Mouse (Mus musculus) limb, embryonic 12.5 days (tissue): Measurements from ENCODE around the gene Nynrin. TPM values are rescaled to one million over a fixed set of nuclear protein-coding genes. Genes with fewer than 3 reads are reported as not detected.

Experiments
- ATAC-seq: fragments of 200-750 bp; cut with Nextera tagmentation; 2 replicates; pipeline ENCODE4 v1.8.0; 2017; ENCODE audit warnings: low read depth, moderate TSS enrichment; ENCODE audit not compliant: insufficient number of reproducible peaks, insufficient read depth, low FRiP score, low TSS enrichment
- H3K27ac ChIP-seq: fragments of 300-500 bp; sonication (generic); 2 replicates; pipeline ENCODE4 v1.5.1; 2016; ENCODE audit warnings: mild to moderate bottlenecking, moderate library complexity
- H3K27me3 ChIP-seq: fragments of 300-500 bp; sonication (generic); 2 replicates; pipeline ENCODE4 v1.6.1; 2016; ENCODE audit warnings: mild to moderate bottlenecking, moderate library complexity
- H3K36me3 ChIP-seq: fragments of 300-500 bp; sonication (generic); 2 replicates; pipeline ENCODE4 v1.6.1; 2016; ENCODE audit warnings: mild to moderate bottlenecking, moderate library complexity
- H3K4me1 ChIP-seq: fragments of 300-500 bp; sonication (generic); replicated peaks from 2 replicates; pipeline ENCODE4 v1.6.1; 2016
- H3K4me2 ChIP-seq: fragments of 300-500 bp; sonication (generic); 2 replicates; pipeline ENCODE4 v1.6.1; 2016; ENCODE audit warnings: mild to moderate bottlenecking, moderate library complexity
- H3K4me3 ChIP-seq: fragments of 300-500 bp; sonication (generic); replicated peaks from 2 replicates; pipeline ENCODE4 v1.5.1; 2016; ENCODE audit warnings: mild to moderate bottlenecking
- H3K9ac ChIP-seq: fragments of 300-500 bp; sonication (generic); replicated peaks from 2 replicates; pipeline ENCODE4 v1.6.1; 2016; ENCODE audit warnings: mild to moderate bottlenecking, moderate library complexity
- H3K9me3 ChIP-seq: fragments of 300-500 bp; sonication (generic); 2 replicates; pipeline ENCODE4 v1.6.1; 2016; ENCODE audit warnings: mild to moderate bottlenecking, moderate library complexity
- WGBS: fragments of 180-500 bp; shearing (Covaris S2); methylation state at CpG from one replicate; pipeline ENCODE4 v1.1.7; 2016; 5-methylcytosine and 5-hydroxymethylcytosine counted together
- polyA plus RNA-seq: library from polyadenylated mRNA; unstranded; fragments of >200 nt; fragmentation: Nextera tagmentation; extraction: Ambion mirVana; gene quantifications from 2 replicates; pipeline ENCODE4 v1.2.1, GENCODE M21; 2016

The Nynrin gene
- polyA plus RNA-seq, 1 experiment from 2014 or later: 38.9 TPM

DNA sequence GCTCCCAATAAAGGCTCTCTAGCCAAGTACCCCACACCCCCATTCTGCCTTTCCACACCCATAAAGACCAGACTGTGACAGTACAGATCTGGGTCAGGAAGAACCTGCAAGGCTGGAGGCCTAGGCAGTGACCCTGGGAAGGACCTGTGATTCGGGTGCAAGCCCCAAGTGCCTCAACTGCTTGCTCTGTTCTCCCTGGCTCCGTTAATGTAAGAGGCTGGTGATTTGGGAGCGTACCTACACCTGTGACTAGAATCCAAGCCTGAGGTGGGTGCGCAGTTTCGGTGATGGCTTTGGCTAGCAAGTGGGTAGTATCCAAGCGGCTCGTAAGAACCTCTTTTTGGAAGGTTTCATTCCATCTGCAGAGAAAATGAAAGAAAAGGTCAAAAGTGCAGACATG, 45.1 kb downstream of the Nynrin start:
- peaks cover 44% of the 10 kb centered on the region for H3K36me3 ChIP-seq
- peak overlapping the region; percentile 93; the same call in 1 of the 2 replicates for H3K27ac ChIP-seq
- H3K4me1 ChIP-seq: peaks cover 22% of the 10 kb centered on the region
- no peaks in the 10 kb centered on the region for H3K27me3 ChIP-seq
- WGBS: 88% methylated on average over 7 of the region's 7 CpGs
- no peak for ATAC-seq
- no peaks in the 10 kb centered on the region for H3K9me3 ChIP-seq
- H3K4me3 ChIP-seq: peak overlapping the region; percentile 56
- H3K4me2 ChIP-seq: peak overlapping the region; percentile 90
- H3K9ac ChIP-seq: peak overlapping the region; percentile 82; the same call in 1 of the 2 replicates

DNA sequence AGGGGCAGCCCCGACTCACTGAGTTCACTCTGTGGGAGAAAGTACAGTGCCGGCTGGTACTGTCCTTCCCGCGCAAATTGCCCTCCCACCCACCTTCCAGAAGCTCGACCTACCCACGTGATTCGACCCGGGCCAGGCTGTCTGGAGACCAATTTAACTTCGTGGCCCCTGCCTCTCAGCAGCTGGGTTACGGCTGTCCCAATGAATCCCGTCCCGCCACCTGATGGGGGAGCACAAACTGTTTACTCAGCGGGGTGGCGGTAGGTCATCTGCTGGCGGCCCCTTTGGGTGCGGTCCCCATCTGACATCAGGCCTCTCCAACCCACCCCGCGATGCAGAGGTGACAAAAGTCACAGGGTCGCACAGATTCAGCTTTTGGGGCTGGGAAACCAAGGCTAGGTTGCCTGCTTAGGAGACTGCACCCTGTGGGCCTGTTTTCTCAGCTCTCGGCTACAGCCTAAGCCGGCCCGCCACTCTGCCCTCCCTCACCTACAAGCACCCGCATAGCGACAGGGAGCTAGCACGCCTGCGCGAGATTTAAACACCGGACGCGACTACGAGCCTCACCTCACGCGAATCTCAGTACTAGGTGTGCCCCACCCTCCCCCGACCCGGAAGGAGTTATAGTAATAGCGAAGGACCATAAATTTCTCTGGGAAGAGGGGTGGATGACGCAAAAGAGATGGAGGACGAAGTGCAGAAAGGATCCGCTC, 46.0 kb downstream of the Nynrin start, which contains the start of gene Sdr39u1:
Gene Sdr39u1 (minus strand): TSS at position 593 of the 713 bp plus-strand sequence.
- Histone ChIP-seq H3K27me3 (no peaks in the 10 kb centered on the region), H3K9ac (peak within 1 kb of the TSS; percentile 82), H3K27ac (peak within 1 kb of the TSS; percentile 93), H3K4me1 (peaks cover 22% of the 10 kb centered on the region), H3K9me3 (no peaks in the 10 kb centered on the region), H3K36me3 (peaks cover 35% of the 10 kb centered on the region), H3K4me3 (peak within 1 kb of the TSS; percentile 56), H3K4me2 (peak within 1 kb of the TSS; percentile 90)
- under 1% methylated on average over 39 of the region's 39 CpGs for WGBS
- ATAC-seq: peak; percentile 90

DNA sequence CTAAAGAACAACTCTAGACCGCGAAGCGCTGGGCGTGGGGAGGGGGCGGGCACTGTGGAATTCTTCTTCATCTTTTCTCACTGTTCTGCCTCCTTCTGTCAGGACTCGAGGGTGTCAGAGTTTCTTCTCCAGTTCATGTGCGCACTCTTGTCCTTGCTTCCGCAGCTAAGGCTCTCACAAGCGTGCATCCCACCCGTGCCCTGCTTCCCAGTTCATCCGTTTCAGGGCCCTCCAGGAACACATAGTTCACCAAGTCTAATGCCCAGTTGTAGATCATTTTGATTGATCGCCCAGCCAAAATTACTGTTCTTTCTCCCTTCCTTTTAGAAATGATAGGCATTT, 46.6 kb downstream of the Nynrin start:
- WGBS: 7% methylated on average over 12 of the region's 12 CpGs
- 0 out of 2 replicates have a peak, but pooled peaks have one; percentile 11 for ATAC-seq

DNA sequence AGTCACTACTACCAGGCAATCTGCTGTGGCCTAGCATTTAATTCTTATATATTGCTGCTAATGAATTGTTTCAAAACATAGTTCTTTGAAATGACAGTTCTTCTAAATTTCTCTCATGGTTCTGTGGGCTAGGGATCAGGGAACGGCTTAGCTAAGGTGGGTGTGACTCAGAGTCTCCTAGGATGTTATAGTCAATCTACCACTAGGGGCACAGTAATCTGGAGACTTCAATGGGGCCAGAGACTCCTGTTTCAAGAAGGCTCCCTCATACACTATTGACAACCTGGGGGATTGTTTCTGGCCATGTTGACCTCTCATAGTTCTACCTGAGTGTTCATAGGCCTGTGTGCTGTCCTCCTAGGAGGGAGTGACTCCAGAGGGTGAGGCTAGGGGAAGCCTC, 51.7 kb downstream of the Nynrin start:
- Histone ChIP-seq H3K4me2 (no peak overlapping the region), H3K4me1 (peaks cover 7% of the 10 kb centered on the region), H3K27me3 (no peaks in the 10 kb centered on the region; the same call in 1 of the 2 replicates), H3K9me3 (no peaks in the 10 kb centered on the region), H3K36me3 (no peaks in the 10 kb centered on the region), H3K9ac (no peak overlapping the region), H3K4me3 (no peak overlapping the region), H3K27ac (no peak overlapping the region)
- 33% methylated on average over 1 of the region's 1 CpGs for WGBS
- ATAC-seq: no peak

More for the DNA sequence above, 46.6 kb downstream of the Nynrin start:
- Histone ChIP-seq H3K27me3 (no peaks in the 10 kb centered on the region), H3K27ac (peak overlapping the region; percentile 93), H3K4me2 (peak overlapping the region; percentile 90), H3K9me3 (no peaks in the 10 kb centered on the region), H3K4me3 (peak overlapping the region; percentile 56), H3K9ac (peak overlapping the region; percentile 82), H3K4me1 (peaks cover 22% of the 10 kb centered on the region), H3K36me3 (peaks cover 30% of the 10 kb centered on the region)

DNA sequence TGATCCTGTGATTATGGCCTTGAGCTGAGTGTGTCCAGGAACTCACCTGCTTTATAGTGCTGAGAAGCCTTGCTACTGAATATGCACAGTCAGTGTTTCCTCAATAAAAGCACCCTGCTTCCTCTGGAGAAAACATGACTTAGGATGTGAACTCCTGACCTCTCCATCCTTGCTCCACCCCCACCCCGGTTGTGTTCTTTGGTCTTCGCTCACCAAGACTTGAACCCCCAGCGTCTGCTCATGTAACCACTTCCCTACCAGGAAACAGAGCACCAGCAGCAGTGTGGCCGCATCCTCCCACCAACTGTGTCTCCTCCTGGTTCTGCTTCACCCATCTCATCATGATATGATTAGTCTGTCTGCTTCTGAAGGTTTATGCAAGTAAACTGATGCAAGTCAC, 59.6 kb downstream of the Nynrin start:
- WGBS: 23% methylated on average over 4 of the region's 4 CpGs
- ATAC-seq: no peak
- no peaks in the 10 kb centered on the region for H3K27me3 ChIP-seq

DNA sequence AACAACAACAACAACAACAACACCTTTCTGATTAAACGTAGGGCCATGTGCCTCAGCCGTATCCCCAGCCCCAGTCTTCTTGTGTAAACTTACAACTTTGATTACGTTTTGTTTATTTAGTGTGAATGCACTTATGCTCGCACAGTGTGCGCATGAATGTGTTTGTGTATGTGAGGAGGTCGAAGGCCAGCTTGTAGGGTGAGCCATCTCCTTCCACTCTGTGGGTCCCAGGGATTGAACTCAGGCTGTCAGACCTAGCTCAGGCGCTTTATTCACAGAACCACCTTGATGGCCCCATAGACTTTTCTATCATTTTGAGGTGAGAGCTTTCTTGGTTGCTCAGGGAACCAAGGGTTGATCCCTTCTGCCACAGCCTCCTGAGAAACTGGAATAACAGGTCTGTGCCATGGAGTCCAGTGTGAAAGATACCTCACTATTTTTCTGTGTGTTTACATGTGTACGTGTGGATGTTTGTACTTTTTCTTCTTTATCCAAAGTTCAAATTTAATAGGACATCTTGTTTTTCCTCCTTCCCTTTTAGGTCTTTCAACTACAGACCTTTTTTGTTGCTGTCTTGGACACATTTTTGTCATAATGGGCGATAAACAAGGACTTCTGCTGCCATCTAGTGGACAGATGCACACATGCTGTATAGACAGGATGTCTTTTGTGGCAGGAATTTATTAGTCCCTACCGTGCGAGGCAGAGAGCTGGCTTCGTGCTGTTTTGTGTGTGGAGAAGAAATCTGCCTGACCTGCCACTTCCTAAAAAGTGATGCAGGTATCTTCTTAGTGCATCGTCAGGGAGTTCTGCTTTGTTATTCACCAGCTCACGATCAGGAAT, 64.7 kb downstream of the Nynrin start:
- WGBS: 40% methylated on average over 14 of the region's 14 CpGs
- H3K27ac ChIP-seq: no peak overlapping the region

More for the DNA sequence above, 59.6 kb downstream of the Nynrin start:
- Histone ChIP-seq H3K4me3 (no peak overlapping the region), H3K4me1 (peaks cover 2% of the 10 kb centered on the region; the same call in 1 of the 2 replicates), H3K27ac (no peak overlapping the region), H3K9me3 (no peaks in the 10 kb centered on the region), H3K36me3 (no peaks in the 10 kb centered on the region), H3K4me2 (no peak overlapping the region), H3K9ac (no peak overlapping the region)

DNA sequence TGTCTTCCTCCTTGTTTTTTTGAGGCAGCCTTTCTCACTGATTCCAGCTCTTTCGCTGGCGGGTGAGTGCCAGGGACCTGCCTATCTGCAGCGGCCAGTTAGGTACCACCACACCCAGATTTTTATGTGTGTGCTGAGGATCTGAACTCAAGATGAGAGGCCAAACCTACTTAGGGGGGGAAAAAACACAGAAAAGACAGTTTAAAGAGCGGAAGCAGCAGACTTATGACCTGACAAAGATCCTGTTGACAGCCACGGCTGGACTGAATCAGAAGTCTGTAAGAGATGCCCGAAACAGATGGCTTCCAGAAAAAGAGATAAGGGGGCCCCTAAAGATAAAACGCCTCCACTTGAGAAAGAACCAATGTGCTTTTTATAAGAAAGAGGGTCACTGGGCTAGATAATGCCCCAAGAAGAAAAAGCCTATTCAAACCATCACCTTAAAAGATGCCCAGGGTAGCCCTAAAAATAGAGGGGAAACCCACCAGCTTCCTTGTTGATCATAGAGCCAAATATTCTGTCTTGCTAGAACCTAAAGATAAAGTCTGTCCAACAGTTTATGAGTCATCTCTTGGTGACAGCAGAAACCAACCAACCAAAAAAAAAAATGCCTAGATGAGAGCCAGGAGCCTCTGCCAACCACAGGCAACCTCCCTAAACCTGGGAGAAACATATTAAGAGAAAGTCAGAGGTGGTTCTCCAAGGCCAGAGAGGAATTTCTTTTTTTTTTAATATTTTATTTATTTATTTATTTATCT, 68.8 kb downstream of the Nynrin start:
- no peak overlapping the region for H3K9ac ChIP-seq
- no peaks in the 10 kb centered on the region for H3K27me3 ChIP-seq
- no peaks in the 10 kb centered on the region for H3K36me3 ChIP-seq
- 24% methylated on average over 7 of the region's 7 CpGs for WGBS
- no peaks in the 10 kb centered on the region for H3K9me3 ChIP-seq
- H3K4me1 ChIP-seq: no peaks in the 10 kb centered on the region
- no peak overlapping the region for H3K27ac ChIP-seq
- ATAC-seq: no peak
- no peak overlapping the region for H3K4me2 ChIP-seq
- no peak overlapping the region for H3K4me3 ChIP-seq

More for the DNA sequence above, 64.7 kb downstream of the Nynrin start:
- no peaks in the 10 kb centered on the region for H3K27me3 ChIP-seq
- ATAC-seq: peak; percentile 71; the same call in 1 of the 2 replicates
- H3K4me3 ChIP-seq: no peak overlapping the region
- peak overlapping the region; percentile 35 for H3K4me2 ChIP-seq
- H3K36me3 ChIP-seq: no peaks in the 10 kb centered on the region
- no peaks in the 10 kb centered on the region for H3K9me3 ChIP-seq
- H3K9ac ChIP-seq: no peak overlapping the region
- peaks cover under 1% of the 10 kb centered on the region; the same call in 1 of the 2 replicates for H3K4me1 ChIP-seq

Other genes with a start within 250 kb of the Nynrin start
- gene Rec8, start 236.0 kb upstream of the Nynrin start, polyA plus RNA-seq: 10.0 and 12.2 TPM in 2 replicates
- 78.9 and 100 TPM in 2 replicates for gene Ipo4, start 218.1 kb upstream of the Nynrin start, polyA plus RNA-seq
- 2.7 and 3.1 TPM in 2 replicates for gene Gm49378, start 216.1 kb upstream of the Nynrin start, polyA plus RNA-seq
- 96.1 and 96.7 TPM in 2 replicates for gene Tm9sf1, start 210.2 kb upstream of the Nynrin start, polyA plus RNA-seq
- 0.70 and 1.0 TPM in 2 replicates for gene Tssk4, start 203.8 kb upstream of the Nynrin start, polyA plus RNA-seq
- gene Mdp1, start 193.5 kb upstream of the Nynrin start, polyA plus RNA-seq: 63.0 and 68.8 TPM in 2 replicates
- 67.6 and 74.2 TPM in 2 replicates for gene Gmpr2, start 182.1 kb upstream of the Nynrin start, polyA plus RNA-seq
- 594 and 653 TPM in 2 replicates for gene Nedd8, start 181.9 kb upstream of the Nynrin start, polyA plus RNA-seq
- gene Tinf2, start 172.2 kb upstream of the Nynrin start, polyA plus RNA-seq: 57.1 and 58.3 TPM in 2 replicates
- gene Tgm1, start 140.1 kb upstream of the Nynrin start, polyA plus RNA-seq: 2.0 and 2.7 TPM in 2 replicates
- gene Rabggta, start 131.7 kb upstream of the Nynrin start, polyA plus RNA-seq: 27.3 and 29.0 TPM in 2 replicates
- 72.5 and 82.6 TPM in 2 replicates for gene Dhrs1, start 108.3 kb upstream of the Nynrin start, polyA plus RNA-seq
- gene Nop9, start 108.3 kb upstream of the Nynrin start, polyA plus RNA-seq: 52.0 and 53.0 TPM in 2 replicates
- 0.60 TPM in 1 of 2 replicates, not detected in the other for gene Cideb, start 95.6 kb upstream of the Nynrin start, polyA plus RNA-seq
- gene Ltb4r2, start 92.6 kb upstream of the Nynrin start, polyA plus RNA-seq: 0.58 and 0.73 TPM in 2 replicates
- gene Ltb4r1, start 88.0 kb upstream of the Nynrin start, polyA plus RNA-seq: 0.26 and 0.68 TPM in 2 replicates
- 17.7 and 19.9 TPM in 2 replicates for gene Adcy4, start 69.9 kb upstream of the Nynrin start, polyA plus RNA-seq
- 25.2 and 36.4 TPM in 2 replicates for gene Ripk3, start 65.1 kb upstream of the Nynrin start, polyA plus RNA-seq
- 147 and 151 TPM in 2 replicates for gene Nfatc4, start 30.9 kb upstream of the Nynrin start, polyA plus RNA-seq
- 0.20 and 0.21 TPM in 2 replicates for gene Cbln3, start 30.4 kb downstream of the Nynrin start, polyA plus RNA-seq
- gene Khnyn, start 30.9 kb downstream of the Nynrin start, polyA plus RNA-seq: 36.9 and 38.8 TPM in 2 replicates
- gene Sdr39u1, start 46.3 kb downstream of the Nynrin start, polyA plus RNA-seq: 81.7 and 86.3 TPM in 2 replicates
- gene Cma1, start 90.7 kb downstream of the Nynrin start, polyA plus RNA-seq: 0.20 and 0.45 TPM in 2 replicates
- gene Cma2, start 97.0 kb downstream of the Nynrin start, polyA plus RNA-seq: not detected in 2 replicates
- gene Mcpt1, start 164.0 kb downstream of the Nynrin start, polyA plus RNA-seq: not detected in 2 replicates
- not detected in 2 replicates for gene Mcpt9, start 176.5 kb downstream of the Nynrin start, polyA plus RNA-seq
- gene Mcpt2, start 188.0 kb downstream of the Nynrin start, polyA plus RNA-seq: not detected in 2 replicates
- not detected in 2 replicates for gene Mcpt4, start 208.3 kb downstream of the Nynrin start, polyA plus RNA-seq
- gene Mcpt8, start 231.3 kb downstream of the Nynrin start, polyA plus RNA-seq: not detected in 2 replicates
- gene Ctsg, start 248.6 kb downstream of the Nynrin start, polyA plus RNA-seq: not detected in 2 replicates